Mouse (Mus musculus) spleen, postnatal 0 days (tissue): ENCODE results near the gene Phf2. TPM values are rescaled to one million over a fixed set of nuclear protein-coding genes. Genes with fewer than 3 reads are reported as not detected.

ENCODE experiments used
- polyA plus RNA-seq: library from polyadenylated mRNA; unstranded; fragments of >200 nt; fragmentation: Nextera tagmentation; extraction: Ambion mirVana; gene quantifications from 2 replicates; pipeline ENCODE4 v1.2.1, GENCODE M21; 2015

The Phf2 gene
- 3.7 and 4.4 TPM in 2 replicates for polyA plus RNA-seq

DNA sequence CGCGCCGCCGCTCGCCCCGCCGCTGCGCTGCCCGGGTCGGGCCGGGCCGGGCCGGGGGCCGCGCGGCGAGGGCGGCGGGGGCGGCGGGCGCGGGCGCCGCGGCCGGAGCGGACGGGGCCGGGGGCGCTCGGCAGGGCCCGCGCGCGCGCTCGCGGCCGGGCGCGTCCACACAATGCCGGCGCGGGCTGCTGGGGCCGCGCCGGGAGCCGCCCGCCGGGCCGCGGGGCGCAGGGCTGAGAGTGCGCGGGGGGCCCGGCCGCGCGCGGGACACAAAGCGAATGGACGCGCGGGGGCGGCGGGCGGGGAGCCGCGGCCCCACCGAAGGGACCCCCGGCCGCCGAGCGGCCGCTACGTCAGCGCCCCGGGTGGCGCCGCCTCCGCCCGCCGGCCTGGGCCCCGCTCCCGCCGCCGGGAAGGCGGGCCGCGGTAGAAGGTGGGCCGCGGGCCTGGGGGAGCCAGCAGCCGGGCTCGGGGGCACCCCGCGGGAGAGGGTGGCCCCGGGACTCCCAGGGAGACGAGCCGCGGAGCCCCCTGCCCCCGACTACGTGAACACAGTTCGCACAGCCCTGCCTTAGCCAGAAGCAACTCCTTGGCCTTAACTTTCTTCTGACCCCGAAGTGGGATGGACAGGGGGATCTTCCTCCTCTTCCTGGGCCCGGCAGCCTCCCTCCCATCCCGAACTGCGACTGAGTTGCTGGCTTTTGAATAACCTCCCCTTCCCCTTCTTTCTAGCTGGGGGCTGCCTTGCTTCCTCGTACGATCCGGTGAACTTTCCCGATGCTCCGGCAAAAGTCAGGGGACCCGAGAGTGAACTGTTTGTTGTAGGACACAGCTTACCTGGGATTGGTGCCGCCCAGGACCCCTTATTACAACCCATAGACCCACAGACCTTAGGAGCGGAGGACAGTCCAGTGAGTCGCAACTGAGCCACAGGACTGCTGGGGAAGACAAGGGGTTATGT, at the start of gene Phf2:
Gene Phf2 (minus strand): TSS at position 349 of the 961 bp plus-strand sequence.

Other genes starting within 250 kb of the Phf2 start
- 1.6 and 2.7 TPM in 2 replicates for gene Ptpdc1, start 245.5 kb downstream of the Phf2 start, polyA plus RNA-seq
- 5.2 and 7.5 TPM in 2 replicates for gene Barx1, start 208.1 kb downstream of the Phf2 start, polyA plus RNA-seq
- 25.1 and 26.4 TPM in 2 replicates for gene Fam120a, start 96.9 kb upstream of the Phf2 start, polyA plus RNA-seq